Mouse (Mus musculus): ENCODE measurements around the gene Gcdh.

DNA sequence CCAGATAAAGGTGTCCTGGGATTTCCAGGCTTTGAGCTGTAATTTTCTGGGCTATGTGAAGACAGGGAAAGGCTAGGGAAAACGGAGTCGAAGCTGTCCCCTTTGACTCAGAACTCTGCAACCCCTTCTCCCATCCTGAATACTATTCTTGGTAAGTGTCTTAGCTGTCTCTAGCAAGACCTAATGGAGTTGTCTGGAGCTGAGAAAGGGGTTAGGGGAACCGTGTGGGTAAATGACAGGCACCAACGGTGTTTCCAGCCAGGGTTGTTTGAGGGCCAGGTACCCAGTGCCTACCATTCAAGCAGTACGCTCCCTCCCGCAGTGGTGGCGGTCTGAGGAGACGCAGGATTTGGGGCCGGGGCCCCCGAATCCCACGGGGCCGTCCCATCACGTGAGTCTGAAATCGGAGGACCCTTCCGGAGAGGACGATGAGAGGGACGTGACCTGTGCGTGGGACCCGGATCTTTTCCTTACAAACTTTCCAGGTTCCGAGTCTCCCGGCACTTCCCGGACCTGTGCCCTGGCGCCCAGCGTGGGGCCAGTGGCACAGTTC, 8.7 kb upstream of the Gcdh start:
- TF ChIP-seq CTCF (IDR thresholded peaks at IDR 0.05; ENCODE audit: low read depth) (no peak), EP300 (optimal IDR thresholded peaks at IDR 0.05) (no peak)
